11 mouse cellular contexts compared by ENCODE assay signal in genomic region chrX:137424259-137424658, GRCm38 (mm10).
DNase-seq lines count a peak whose midpoint lies in the region; ATAC-seq and TF ChIP-seq lines count a peak whose summit lies in the region.
"Had no signal": no experiment of that assay in that cellular context is flagged by ENCODE, and none has a peak within 500 bp of the region (broad histone marks: within the 10 kb centered on the region; RNA-seq: fewer than 3 reads in every experiment).

No protein-coding gene starts in this region.

- no peaks in the 10 kb centered on the region for H3K4me1 ChIP-seq in embryonic facial prominence, embryonic 11.5 days (ENCODE audit: control insufficient read depth, insufficient read depth, low read length)
- H3K4me1 ChIP-seq in embryonic facial prominence, embryonic 10.5 days, result no peaks in the 10 kb centered on the region
- H3K4me1 ChIP-seq in lung, embryonic 14.5 days (ENCODE audit: insufficient read depth), result no peaks in the 10 kb centered on the region
- H3K4me1 ChIP-seq in lung, postnatal 0 days (ENCODE audit: insufficient read depth, low read depth, low read length), result no peaks in the 10 kb centered on the region
- no peaks in the 10 kb centered on the region for H3K4me1 ChIP-seq in heart, embryonic 12.5 days (replicated peaks)

- no peak for TF ChIP-seq EP300 in lung, postnatal 0 days (IDR thresholded peaks at IDR 0.05)

- H3K9ac ChIP-seq in embryonic facial prominence, embryonic 11.5 days (replicated peaks; ENCODE audit: low read length), result no peak overlapping the region
- H3K9ac ChIP-seq in lung, embryonic 14.5 days, result no peak overlapping the region
- H3K9ac ChIP-seq in lung, postnatal 0 days (replicated peaks; ENCODE audit: low read depth), result no peak overlapping the region
- H3K9ac ChIP-seq in heart, embryonic 12.5 days, result no peak overlapping the region

- whole genome bisulfite sequencing in embryonic facial prominence, embryonic 11.5 days, result 53% methylated on average over 7 of the region's 7 CpGs
- 55% methylated on average over 7 of the region's 7 CpGs for WGBS in embryonic facial prominence, embryonic 10.5 days
- 51% methylated on average over 7 of the region's 7 CpGs for WGBS in lung, embryonic 14.5 days
- 54% methylated on average over 7 of the region's 7 CpGs for WGBS in lung, postnatal 0 days
- WGBS in heart, embryonic 12.5 days, result 49% methylated on average over 7 of the region's 7 CpGs

- peak; percentile 2 for DNase-seq in embryonic facial prominence, embryonic 11.5 days (ENCODE audit: low spot score)
- DNase-seq in embryonic facial prominence, embryonic 10.5 days (ENCODE audit: low spot score), result no peak
- peak; percentile 4 for DNase-seq in lung, embryonic 14.5 days
- no peak for DNase-seq in lung, postnatal 0 days (ENCODE audit: low spot score)
- peak; percentile 8 for DNase-seq in c-Kit-positive CD71-positive TER-119-positive erythroid progenitor cells, embryonic 14.5 days (ENCODE audit: low spot score)
- peak; percentile 0 for DNase-seq in splenic B cell, adult 2 months (ENCODE audit: low read depth, low spot score)
- DNase-seq in adrenal gland, adult 18-20 months (ENCODE audit: low spot score in 2 of 2), result no peak
- DNase-seq: cerebellum, adult 2 months; heart, postnatal 36 days; kidney, postnatal 25 days had no signal

- H3K4me2 ChIP-seq in embryonic facial prominence, embryonic 11.5 days (ENCODE audit: low read depth, low read length), result no peak overlapping the region
- no peak overlapping the region for H3K4me2 ChIP-seq in lung, embryonic 14.5 days
- H3K4me2 ChIP-seq in lung, postnatal 0 days (replicated peaks; ENCODE audit: low read depth, low read length), result no peak overlapping the region
- no peak overlapping the region for H3K4me2 ChIP-seq in heart, embryonic 12.5 days

- TF ChIP-seq CTCF in lung, embryonic 14.5 days (IDR thresholded peaks at IDR 0.05; ENCODE audit: low read depth), result peak; percentile 33
- no peak; the same call in 1 of the 2 replicates for TF ChIP-seq CTCF in lung, postnatal 0 days (IDR thresholded peaks at IDR 0.05)

- no peaks in the 10 kb centered on the region for H3K36me3 ChIP-seq in embryonic facial prominence, embryonic 11.5 days (replicated peaks; ENCODE audit: control insufficient read depth, insufficient read depth, low read depth, low read length)
- no peaks in the 10 kb centered on the region for H3K36me3 ChIP-seq in embryonic facial prominence, embryonic 10.5 days (replicated peaks)
- H3K36me3 ChIP-seq in lung, embryonic 14.5 days (ENCODE audit: insufficient read depth), result no peaks in the 10 kb centered on the region
- H3K36me3 ChIP-seq in lung, postnatal 0 days (ENCODE audit: insufficient read depth, low read length), result no peaks in the 10 kb centered on the region
- H3K36me3 ChIP-seq in splenic B cell, adult 2 months (ENCODE audit: control insufficient read depth, insufficient read depth, low read length, poor library complexity, severe bottlenecking), result no peaks in the 10 kb centered on the region
- no peaks in the 10 kb centered on the region for H3K36me3 ChIP-seq in heart, embryonic 12.5 days

- ATAC-seq in embryonic facial prominence, embryonic 11.5 days (replicated peaks; ENCODE audit: insufficient number of reproducible peaks, low FRiP score, low TSS enrichment, low read depth), result no peak
- ATAC-seq in lung, embryonic 14.5 days (ENCODE audit: insufficient read depth), result no peak
- no peak for ATAC-seq in lung, postnatal 0 days
- ATAC-seq in heart, embryonic 12.5 days (ENCODE audit: insufficient number of reproducible peaks, low FRiP score), result no peak

- H3K27me3 ChIP-seq in embryonic facial prominence, embryonic 11.5 days (ENCODE audit: control insufficient read depth, insufficient read depth, low read length), result no peaks in the 10 kb centered on the region
- no peaks in the 10 kb centered on the region for H3K27me3 ChIP-seq in embryonic facial prominence, embryonic 10.5 days (replicated peaks; ENCODE audit: low read depth, poor library complexity, severe bottlenecking)
- no peaks in the 10 kb centered on the region for H3K27me3 ChIP-seq in lung, embryonic 14.5 days (ENCODE audit: insufficient read depth, low read length)
- H3K27me3 ChIP-seq in lung, postnatal 0 days (replicated peaks; ENCODE audit: insufficient read depth, low read length), result no peaks in the 10 kb centered on the region
- no peaks in the 10 kb centered on the region for H3K27me3 ChIP-seq in splenic B cell, adult 2 months (ENCODE audit: control insufficient read depth, insufficient read depth, low read length, poor library complexity, severe bottlenecking)
- H3K27me3 ChIP-seq in heart, embryonic 12.5 days (replicated peaks), result no peaks in the 10 kb centered on the region

- H3K4me3 ChIP-seq in embryonic facial prominence, embryonic 11.5 days (ENCODE audit: low read depth, low read length), result no peak overlapping the region
- H3K4me3 ChIP-seq in embryonic facial prominence, embryonic 10.5 days, result no peak overlapping the region
- H3K4me3 ChIP-seq in lung, embryonic 14.5 days (ENCODE audit: low read depth, low read length), result no peak overlapping the region
- no peak overlapping the region for H3K4me3 ChIP-seq in lung, postnatal 0 days (ENCODE audit: low read depth, low read length)
- no peak overlapping the region for H3K4me3 ChIP-seq in heart, embryonic 12.5 days

- H3K27ac ChIP-seq in embryonic facial prominence, embryonic 11.5 days (replicated peaks; ENCODE audit: low read depth, low read length), result no peak overlapping the region
- H3K27ac ChIP-seq in embryonic facial prominence, embryonic 10.5 days (replicated peaks), result no peak overlapping the region
- H3K27ac ChIP-seq in lung, embryonic 14.5 days (ENCODE audit: low read depth), result no peak overlapping the region
- no peak overlapping the region for H3K27ac ChIP-seq in lung, postnatal 0 days (ENCODE audit: low read length)
- no peak overlapping the region for H3K27ac ChIP-seq in heart, embryonic 12.5 days (ENCODE audit: poor library complexity, severe bottlenecking)

- no peaks in the 10 kb centered on the region for H3K9me3 ChIP-seq in embryonic facial prominence, embryonic 11.5 days (replicated peaks; ENCODE audit: control insufficient read depth, low read length)
- no peaks in the 10 kb centered on the region for H3K9me3 ChIP-seq in embryonic facial prominence, embryonic 10.5 days
- no peaks in the 10 kb centered on the region for H3K9me3 ChIP-seq in lung, embryonic 14.5 days (ENCODE audit: low read depth, low read length)
- H3K9me3 ChIP-seq in lung, postnatal 0 days (ENCODE audit: low read length), result no peaks in the 10 kb centered on the region
- H3K9me3 ChIP-seq in heart, embryonic 12.5 days (replicated peaks), result no peaks in the 10 kb centered on the region

Comparison
In these comparisons a context has a peak if more than half of its experiments do, and no peak if none do; other contexts are left out.
1. DNase-seq: peak in embryonic facial prominence, embryonic 11.5 days (single experiment), lung, embryonic 14.5 days (single experiment), c-Kit-positive CD71-positive TER-119-positive erythroid progenitor cells, embryonic 14.5 days (single experiment) and splenic B cell, adult 2 months (single experiment); none in embryonic facial prominence, embryonic 10.5 days (single experiment), lung, postnatal 0 days (single experiment) and adrenal gland, adult 18-20 months (0 of 2).